Mouse (Mus musculus) Patski (cell line): ENCODE results near the gene Zfp827. TPM values are rescaled to one million over a fixed set of nuclear protein-coding genes. Genes with fewer than 3 reads are reported as not detected.

Source experiments
- ATAC-seq: fragments of 100-300 bp; one replicate; pipeline ENCODE4 v1.8.0; 2021
- CTCF ChIA-PET: fragments of 350-600 bp; sonication (Branson Sonifier 250); formaldehyde crosslinking; loops from one replicate; lab custom pipeline; 2022; ENCODE audit warnings: inconsistent platforms; lab: Charles Lee
- POLR2A ChIA-PET: fragments of 350-600 bp; sonication (Branson Sonifier 250); formaldehyde crosslinking; loops from one replicate; lab custom pipeline; 2022; ENCODE audit warnings: antibody characterized with exemption, inconsistent platforms; lab: Charles Lee
- DNase-seq: peaks from one replicate; pipeline ENCODE4 v3.0.0-alpha.2; 2011; ENCODE audit warnings: low read depth, low spot score
- H3K27me3 ChIP-seq: fragments of 371-371 bp; one replicate; pipeline ENCODE4 v1.5.1; 2021
- CTCF ChIP-seq: fragments of 100-300 bp; IDR thresholded peaks from one replicate; pipeline ENCODE4 v1.5.1; 2021
- in situ Hi-C: fragments of 300-500 bp; cut with MboI; formaldehyde crosslinking; loops from 3 replicates; pipeline ENCODE4 v1.11.1; 2018; ENCODE audit warnings: low pct_unique_long_range_greater_than_20kb, mixed read lengths
- polyA plus RNA-seq: library from polyadenylated mRNA; unstranded; gene quantifications from one replicate; pipeline ENCODE4 v1.2.3, GENCODE M21; 2021

The Zfp827 gene
- polyA plus RNA-seq, 1 experiment from 2014 or later: 24.1 TPM

GRCm38 (mm10) chr8:79059361-79059760, 31.1 kb downstream of the Zfp827 start:
- CTCF ChIA-PET: interaction anchor here (1.2 kb wide), 1 partner anchor 8 kb away, joined by 3 read pairs; no protein-coding TSS in a partner anchor
- ATAC-seq (no peak), DNase-seq (no peak)
- in situ Hi-C loops: no loop called here
- POLR2A ChIA-PET: no interaction called here
- TF ChIP-seq CTCF: no peak
- no peaks in the 10 kb centered on the region for H3K27me3 ChIP-seq

DNA sequence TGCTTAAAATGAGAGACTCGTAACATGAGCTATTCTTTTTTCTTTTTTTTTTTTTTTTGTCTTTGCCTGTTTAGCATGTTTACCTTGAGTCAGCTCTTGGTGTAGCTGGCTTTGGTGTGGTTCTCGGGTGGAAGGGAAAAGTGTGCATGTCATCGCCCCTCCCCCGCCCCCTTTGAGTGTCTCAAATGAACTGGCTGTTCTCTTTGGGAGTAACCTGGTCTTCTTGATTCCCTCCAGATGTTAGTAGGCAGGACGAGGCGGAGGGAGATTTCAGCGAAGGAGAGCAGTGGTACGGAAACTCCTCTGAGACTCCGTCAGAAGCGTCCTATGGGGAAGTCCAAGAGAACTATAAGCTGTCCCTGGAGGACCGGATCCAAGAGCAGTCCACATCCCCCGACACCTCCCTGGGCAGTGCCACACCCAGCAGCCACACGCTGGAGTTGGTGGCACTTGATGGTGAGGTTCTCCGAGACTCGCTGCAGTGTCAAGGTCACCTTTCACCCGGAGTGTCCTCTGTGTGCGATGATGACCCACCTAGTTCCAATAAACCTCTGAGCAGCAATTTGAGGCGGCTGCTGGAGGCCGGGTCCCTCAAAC, 31.9 kb downstream of the Zfp827 start:
- ChIA-PET CTCF (no interaction called here), POLR2A (no interaction called here)
- ATAC-seq (no peak), DNase-seq (no peak)
- no peak for TF ChIP-seq CTCF
- in situ Hi-C loops: no loop called here
- H3K27me3 ChIP-seq: no peaks in the 10 kb centered on the region

DNA sequence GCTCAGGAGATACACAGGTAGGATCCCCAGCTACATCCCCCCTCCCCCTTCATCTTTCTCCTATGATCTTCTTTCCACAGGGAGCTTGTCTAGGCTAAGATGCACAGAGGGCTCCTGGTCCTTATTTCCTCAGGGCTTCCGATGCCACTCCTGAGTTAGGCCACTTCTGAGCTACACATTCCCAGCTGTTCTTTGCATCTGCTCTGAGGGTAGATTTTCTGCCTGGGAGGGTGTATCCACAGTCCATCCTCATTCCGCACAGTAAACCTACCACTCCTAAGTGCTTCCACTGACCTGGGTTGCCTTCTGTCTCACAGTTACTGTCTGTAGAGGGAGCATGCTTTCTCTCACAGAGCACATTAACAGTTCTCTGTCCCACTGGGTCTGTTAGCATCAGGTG, 37.7 kb downstream of the Zfp827 start:
- ATAC-seq: no peak
- in situ Hi-C loops: no loop called here
- POLR2A ChIA-PET: no interaction called here
- no peak for DNase-seq
- CTCF ChIA-PET: interaction anchor here (0.9 kb wide), 1 partner anchor 13 kb away, joined by 4 read pairs; no protein-coding TSS in a partner anchor
- TF ChIP-seq CTCF: no peak
- no peaks in the 10 kb centered on the region for H3K27me3 ChIP-seq

GRCm38 (mm10) chr8:79067812-79068630, 39.8 kb downstream of the Zfp827 start:
- ChIA-PET CTCF (interaction anchor here (1.0 to 1.8 kb wide), 2 partner anchors 12 to 29 kb away, joined by 3 to 5 read pairs; no protein-coding TSS in a partner anchor), POLR2A (interaction anchor here (1.0 kb wide), 1 partner anchor 40 kb away, joined by 4 read pairs; the partner anchor contains the start of gene Zfp827)
- TF ChIP-seq CTCF: no peak
- no peak for DNase-seq
- ATAC-seq: no peak
- in situ Hi-C loops: no loop called here
- no peaks in the 10 kb centered on the region for H3K27me3 ChIP-seq

GRCm38 (mm10) chr8:79073311-79073710, 45.1 kb downstream of the Zfp827 start:
- CTCF ChIA-PET: interaction anchor here (1.0 kb wide), 1 partner anchor 9 kb away, joined by 3 read pairs; no protein-coding TSS in a partner anchor
- no peak for TF ChIP-seq CTCF

GRCm38 (mm10) chr8:79074986-79075385, 46.7 kb downstream of the Zfp827 start:
- no peak for DNase-seq
- TF ChIP-seq CTCF: no peak
- no peaks in the 10 kb centered on the region for H3K27me3 ChIP-seq
- ATAC-seq: no peak
- in situ Hi-C loops: no loop called here
- ChIA-PET CTCF (interaction anchor here (1.1 kb wide), 1 partner anchor 10 kb away, joined by 3 read pairs; no protein-coding TSS in a partner anchor), POLR2A (no interaction called here)

More at GRCm38 (mm10) chr8:79073311-79073710, 45.1 kb downstream of the Zfp827 start:
- H3K27me3 ChIP-seq: no peaks in the 10 kb centered on the region
- DNase-seq (no peak), ATAC-seq (no peak)
- in situ Hi-C loops: no loop called here
- POLR2A ChIA-PET: interaction anchor here (0.6 kb wide), 1 partner anchor 45 kb away, joined by 5 read pairs; the partner anchor contains the start of gene Zfp827

DNA sequence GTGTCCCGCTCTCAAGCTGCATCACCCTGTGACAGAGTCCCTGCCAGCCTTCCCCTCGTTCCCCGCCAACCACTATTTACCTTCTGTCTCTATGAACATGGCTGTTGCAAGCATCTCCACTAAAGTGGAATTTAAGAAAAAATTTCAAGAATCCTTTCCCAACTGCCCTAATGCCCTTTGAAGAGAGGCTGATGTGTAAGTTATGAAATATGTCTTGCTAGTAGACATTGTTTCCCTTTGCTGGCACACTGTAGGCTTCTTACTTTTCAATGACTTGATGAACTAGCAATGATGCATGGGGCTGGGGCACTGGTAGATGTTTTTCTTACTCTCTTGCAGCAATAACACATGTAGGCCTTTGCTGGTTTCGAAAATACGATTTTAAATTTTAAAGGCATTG, 49.0 kb downstream of the Zfp827 start:
- in situ Hi-C loops: no loop called here
- ATAC-seq: no peak
- no peak for TF ChIP-seq CTCF
- CTCF ChIA-PET: interaction anchor here (1.1 kb wide), 1 partner anchor 39 kb away, joined by 3 read pairs; no protein-coding TSS in a partner anchor
- POLR2A ChIA-PET: no interaction called here
- no peak for DNase-seq
- H3K27me3 ChIP-seq: no peaks in the 10 kb centered on the region

GRCm38 (mm10) chr8:79078556-79079195, 50.4 kb downstream of the Zfp827 start:
- CTCF ChIA-PET: interaction anchor here (1.0 to 1.2 kb wide), 3 partner anchors 9 to 307 kb away, joined by 3 read pairs; no protein-coding TSS in a partner anchor
- no peak for ATAC-seq
- in situ Hi-C loops: no loop called here
- no peaks in the 10 kb centered on the region for H3K27me3 ChIP-seq
- POLR2A ChIA-PET: no interaction called here
- no peak for DNase-seq
- no peak for TF ChIP-seq CTCF

DNA sequence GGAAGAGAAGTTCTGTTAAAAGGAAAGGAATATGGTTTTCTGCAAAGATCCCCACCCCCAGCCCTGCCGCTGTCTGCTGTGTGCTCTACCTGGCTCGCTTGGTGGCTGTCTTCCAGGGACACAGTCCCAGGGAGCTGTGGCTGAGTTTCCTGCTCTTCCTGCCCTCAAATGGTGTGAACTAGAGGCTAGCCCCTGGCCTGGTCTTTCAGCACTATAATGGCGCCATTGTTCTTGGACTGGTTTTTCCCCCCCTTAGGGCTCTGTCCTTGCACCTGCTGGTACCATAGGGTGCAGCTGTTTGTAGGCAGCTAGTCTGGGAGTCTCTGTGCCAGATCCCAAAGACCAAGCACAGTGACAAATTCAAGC, 50.9 kb downstream of the Zfp827 start:
- ChIA-PET CTCF (interaction anchor here (1.2 to 1.7 kb wide), 2 partner anchors 11 to 307 kb away, joined by 3 to 5 read pairs; no protein-coding TSS in a partner anchor), POLR2A (interaction anchor here (0.9 kb wide), 1 partner anchor 48 kb away, joined by 3 read pairs; no protein-coding TSS in a partner anchor)
- DNase-seq (no peak), ATAC-seq (no peak)
- no peaks in the 10 kb centered on the region for H3K27me3 ChIP-seq
- in situ Hi-C loops: no loop called here
- TF ChIP-seq CTCF: no peak

- CTCF ChIA-PET: interaction anchor here (1.2 to 1.7 kb wide), 3 partner anchors 9 to 308 kb away, joined by 3 to 5 read pairs (median 5); no protein-coding TSS in a partner anchor
- POLR2A ChIA-PET: interaction anchor here (0.9 kb wide), 1 partner anchor 50 kb away, joined by 3 read pairs; no protein-coding TSS in a partner anchor
- TF ChIP-seq CTCF: no peak
- in situ Hi-C loops: no loop called here
- ATAC-seq: no peak
- DNase-seq: no peak
- no peaks in the 10 kb centered on the region for H3K27me3 ChIP-seq
Measured at GRCm38 (mm10) chr8:79080096-79080739, 52.0 kb downstream of the Zfp827 start.
